Mouse (Mus musculus) CD4-positive helper T cell, adult 2 months (primary cell): ENCODE results near the gene E030018B13Rik.

Experiments used
- DNase-seq: peaks from one replicate; pipeline ENCODE4 v3.0.0-alpha.2; 2012; ENCODE audit warnings: low read depth, missing footprints, low spot score

The E030018B13Rik gene

GRCm38 (mm10) chr7:63964121-63964520 is 47.5 kb downstream of the E030018B13Rik start:
- no peak for DNase-seq

GRCm38 (mm10) chr7:63965135-63965534 is 48.5 kb downstream of the E030018B13Rik start:
- DNase-seq, result no peak

- DNase-seq, result peak; percentile 25
Observed at GRCm38 (mm10) chr7:63965635-63966418, 49.2 kb downstream of the E030018B13Rik start.

GRCm38 (mm10) chr7:63969941-63970340 is 53.3 kb downstream of the E030018B13Rik start:
- no peak for DNase-seq
